Mouse (Mus musculus): ENCODE results near the gene Cemip2. TPM values are rescaled to one million over a fixed set of nuclear protein-coding genes. Genes with fewer than 3 reads are reported as not detected.

Cemip2 gene
- polyA plus RNA-seq, 1 experiment = 12.6 TPM

GRCm38 (mm10) chr19:21855421-21856128, 77.4 kb downstream of the Cemip2 start:
- peaks cover 61% of the 10 kb centered on the region for H3K36me3 ChIP-seq (ENCODE audit: control insufficient read depth, insufficient read depth)
- H3K79me2 ChIP-seq (ENCODE audit: control insufficient read depth, insufficient read depth) = no peaks in the 10 kb centered on the region
- H3K79me3 ChIP-seq (ENCODE audit: low read depth) = no peaks in the 10 kb centered on the region
- H3K4me3 ChIP-seq (ENCODE audit: insufficient read depth, poor library complexity, severe bottlenecking) = no peak overlapping the region
- no peak overlapping the region for H3ac ChIP-seq (ENCODE audit: control insufficient read depth, insufficient read length, low read depth)
- no peak for TF ChIP-seq MYOD1 (IDR thresholded peaks at IDR 0.05; ENCODE audit: control insufficient read depth, insufficient read length, low read depth)
- no peak for TF ChIP-seq USF1 (IDR thresholded peaks at IDR 0.05; ENCODE audit: low read depth)
- TF ChIP-seq MYOG (IDR thresholded peaks at IDR 0.05; ENCODE audit: control insufficient read depth, extremely low read depth, insufficient read length) = no peak
- no peak for TF ChIP-seq CTCF (IDR thresholded peaks at IDR 0.05; ENCODE audit: control insufficient read depth, insufficient read depth, insufficient read length)
- no peak for TF ChIP-seq CEBPB (IDR thresholded peaks at IDR 0.05; ENCODE audit: low read depth)
- TF ChIP-seq MAX (IDR thresholded peaks at IDR 0.05) = no peak
- no peaks in the 10 kb centered on the region for H3K27me3 ChIP-seq (ENCODE audit: control insufficient read depth, insufficient read depth, insufficient read length)

- TF ChIP-seq MYOD1 (IDR thresholded peaks at IDR 0.05; ENCODE audit: control insufficient read depth, insufficient read length, low read depth) (no peak), CTCF (IDR thresholded peaks at IDR 0.05; ENCODE audit: control insufficient read depth, insufficient read depth, insufficient read length) (no peak), USF1 (IDR thresholded peaks at IDR 0.05; ENCODE audit: low read depth) (no peak), CEBPB (IDR thresholded peaks at IDR 0.05; ENCODE audit: low read depth) (no peak), MAX (IDR thresholded peaks at IDR 0.05) (no peak), MYOG (IDR thresholded peaks at IDR 0.05; ENCODE audit: control insufficient read depth, extremely low read depth, insufficient read length) (no peak), FOSL1 (IDR thresholded peaks at IDR 0.05; ENCODE audit: insufficient read depth, low read length, poor library complexity, severe bottlenecking) (no peak)
- no peak overlapping the region for H3ac ChIP-seq (ENCODE audit: control insufficient read depth, insufficient read length, low read depth)
- H3K36me3 ChIP-seq (ENCODE audit: control insufficient read depth, insufficient read depth) = peaks cover 44% of the 10 kb centered on the region
- no peak overlapping the region for H3K4me3 ChIP-seq (ENCODE audit: insufficient read depth, poor library complexity, severe bottlenecking)
- no peaks in the 10 kb centered on the region for H3K79me3 ChIP-seq (ENCODE audit: low read depth)
- H3K79me2 ChIP-seq (ENCODE audit: control insufficient read depth, insufficient read depth) = no peaks in the 10 kb centered on the region
- H3K27me3 ChIP-seq (ENCODE audit: control insufficient read depth, insufficient read depth, insufficient read length) = no peaks in the 10 kb centered on the region
These were observed 80.8 kb downstream of the Cemip2 start for GRCm38 (mm10) chr19:21858846-21859521.

GRCm38 (mm10) chr19:21860132-21860531, 82.0 kb downstream of the Cemip2 start:
- no peaks in the 10 kb centered on the region for H3K79me2 ChIP-seq (ENCODE audit: control insufficient read depth, insufficient read depth)
- H3ac ChIP-seq (ENCODE audit: control insufficient read depth, insufficient read length, low read depth) = no peak overlapping the region
- no peak overlapping the region for H3K4me3 ChIP-seq (ENCODE audit: insufficient read depth, poor library complexity, severe bottlenecking)
- no peaks in the 10 kb centered on the region for H3K79me3 ChIP-seq (ENCODE audit: low read depth)
- no peaks in the 10 kb centered on the region for H3K27me3 ChIP-seq (ENCODE audit: control insufficient read depth, insufficient read depth, insufficient read length)
- H3K36me3 ChIP-seq (ENCODE audit: control insufficient read depth, insufficient read depth) = peaks cover 32% of the 10 kb centered on the region
- no peak for TF ChIP-seq MYOD1 (IDR thresholded peaks at IDR 0.05; ENCODE audit: control insufficient read depth, insufficient read length, low read depth)
- no peak for TF ChIP-seq USF1 (IDR thresholded peaks at IDR 0.05; ENCODE audit: low read depth)

- H3K79me2 ChIP-seq (ENCODE audit: control insufficient read depth, insufficient read depth) = no peaks in the 10 kb centered on the region
- H3K79me3 ChIP-seq (ENCODE audit: low read depth) = no peaks in the 10 kb centered on the region
- peaks cover 26% of the 10 kb centered on the region for H3K36me3 ChIP-seq (ENCODE audit: control insufficient read depth, insufficient read depth)
- H3ac ChIP-seq (ENCODE audit: control insufficient read depth, insufficient read length, low read depth) = no peak overlapping the region
- H3K27me3 ChIP-seq (ENCODE audit: control insufficient read depth, insufficient read depth, insufficient read length) = no peaks in the 10 kb centered on the region
- TF ChIP-seq CEBPB (IDR thresholded peaks at IDR 0.05; ENCODE audit: low read depth) (no peak), USF1 (IDR thresholded peaks at IDR 0.05; ENCODE audit: low read depth) (no peak), MYOD1 (IDR thresholded peaks at IDR 0.05; ENCODE audit: control insufficient read depth, insufficient read length, low read depth) (no peak), MYOG (IDR thresholded peaks at IDR 0.05; ENCODE audit: control insufficient read depth, extremely low read depth, insufficient read length) (no peak), MAX (IDR thresholded peaks at IDR 0.05) (no peak), FOSL1 (IDR thresholded peaks at IDR 0.05; ENCODE audit: insufficient read depth, low read length, poor library complexity, severe bottlenecking) (no peak), CTCF (IDR thresholded peaks at IDR 0.05; ENCODE audit: control insufficient read depth, insufficient read depth, insufficient read length) (no peak)
- H3K4me3 ChIP-seq (ENCODE audit: insufficient read depth, poor library complexity, severe bottlenecking) = no peak overlapping the region
These were observed 82.8 kb downstream of the Cemip2 start for GRCm38 (mm10) chr19:21860894-21861293.

- no peaks in the 10 kb centered on the region for H3K27me3 ChIP-seq (ENCODE audit: control insufficient read depth, insufficient read depth, insufficient read length)
- no peaks in the 10 kb centered on the region for H3K79me3 ChIP-seq (ENCODE audit: low read depth)
- TF ChIP-seq MAX (IDR thresholded peaks at IDR 0.05) (no peak), MYOD1 (IDR thresholded peaks at IDR 0.05; ENCODE audit: control insufficient read depth, insufficient read length, low read depth) (no peak), MYOG (IDR thresholded peaks at IDR 0.05; ENCODE audit: control insufficient read depth, extremely low read depth, insufficient read length) (no peak), CEBPB (IDR thresholded peaks at IDR 0.05; ENCODE audit: low read depth) (no peak), CTCF (IDR thresholded peaks at IDR 0.05; ENCODE audit: control insufficient read depth, insufficient read depth, insufficient read length) (no peak), USF1 (IDR thresholded peaks at IDR 0.05; ENCODE audit: low read depth) (no peak), FOSL1 (IDR thresholded peaks at IDR 0.05; ENCODE audit: insufficient read depth, low read length, poor library complexity, severe bottlenecking) (no peak)
- no peak overlapping the region for H3K4me3 ChIP-seq (ENCODE audit: insufficient read depth, poor library complexity, severe bottlenecking)
- H3K79me2 ChIP-seq (ENCODE audit: control insufficient read depth, insufficient read depth) = no peaks in the 10 kb centered on the region
- H3ac ChIP-seq (ENCODE audit: control insufficient read depth, insufficient read length, low read depth) = no peak overlapping the region
- H3K36me3 ChIP-seq (ENCODE audit: control insufficient read depth, insufficient read depth) = peaks cover 16% of the 10 kb centered on the region
These were observed 84.3 kb downstream of the Cemip2 start for GRCm38 (mm10) chr19:21862289-21862990.
